Mouse (Mus musculus) hindbrain, embryonic 15.5 days (tissue): ENCODE measurements around the gene Rps25. TPM values are rescaled to one million over a fixed set of nuclear protein-coding genes. Genes with fewer than 3 reads are reported as not detected.

Source experiments
- ATAC-seq: fragments of 200-750 bp; cut with Nextera tagmentation; 2 replicates; pipeline ENCODE4 v1.8.0; 2017; ENCODE audit warnings: low read depth, moderate number of reproducible peaks, moderate TSS enrichment; ENCODE audit not compliant: low FRiP score
- H3K27ac ChIP-seq: fragments of 300-500 bp; sonication (generic); replicated peaks from 2 replicates; pipeline ENCODE4 v1.5.1; 2015; ENCODE audit warnings: mild to moderate bottlenecking, inconsistent platforms
- H3K27me3 ChIP-seq: fragments of 300-500 bp; sonication (generic); 2 replicates; pipeline ENCODE4 v1.6.1; 2015; ENCODE audit warnings: control low read depth, inconsistent platforms
- H3K36me3 ChIP-seq: fragments of 300-500 bp; sonication (generic); 2 replicates; pipeline ENCODE4 v1.6.1; 2015; ENCODE audit warnings: control low read depth, inconsistent platforms
- H3K4me1 ChIP-seq: fragments of 300-500 bp; sonication (generic); replicated peaks from 2 replicates; pipeline ENCODE4 v1.6.1; 2015; ENCODE audit warnings: control low read depth, inconsistent platforms
- H3K4me2 ChIP-seq: fragments of 300-500 bp; sonication (generic); 2 replicates; pipeline ENCODE4 v1.6.1; 2015; ENCODE audit warnings: moderate library complexity, mild to moderate bottlenecking, inconsistent platforms
- H3K4me3 ChIP-seq: fragments of 300-500 bp; sonication (generic); 2 replicates; pipeline ENCODE4 v1.5.1; 2015; ENCODE audit warnings: mild to moderate bottlenecking, inconsistent platforms
- H3K9ac ChIP-seq: fragments of 300-500 bp; sonication (generic); 2 replicates; pipeline ENCODE4 v1.6.1; 2015; ENCODE audit warnings: inconsistent platforms
- H3K9me3 ChIP-seq: fragments of 300-500 bp; sonication (generic); 2 replicates; pipeline ENCODE4 v1.6.1; 2016; ENCODE audit warnings: control low read depth, inconsistent platforms
- WGBS: fragments of 180-500 bp; shearing (Covaris S2); methylation state at CpG from one replicate; pipeline ENCODE4 v1.1.7; 2015; 5-methylcytosine and 5-hydroxymethylcytosine counted together
- polyA plus RNA-seq: library from polyadenylated mRNA; unstranded; fragments of >200 nt; fragmentation: Nextera tagmentation; extraction: Ambion mirVana; gene quantifications from 2 replicates; pipeline ENCODE4 v1.2.1, GENCODE M21; 2015

Rps25 gene
- polyA plus RNA-seq, 1 experiment from 2014 or later = 1,001 TPM

DNA sequence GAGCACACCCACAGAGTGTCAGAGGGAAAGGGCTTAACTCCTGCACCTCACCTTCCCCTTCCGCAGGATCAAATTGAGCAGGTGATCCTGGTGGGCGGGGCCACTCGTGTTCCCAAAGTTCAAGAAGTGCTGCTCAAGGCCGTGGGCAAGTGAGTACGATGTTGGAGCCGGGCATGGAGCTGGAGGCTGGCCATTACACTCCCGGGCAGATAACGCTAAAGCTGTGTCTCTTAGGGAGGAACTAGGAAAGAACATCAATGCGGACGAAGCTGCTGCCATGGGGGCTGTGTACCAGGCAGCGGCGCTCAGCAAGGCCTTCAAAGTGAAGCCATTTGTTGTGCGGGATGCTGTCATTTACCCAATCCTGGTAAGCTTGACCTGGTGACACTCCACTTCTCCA lies 22.3 kb upstream of the Rps25 start:
- no peak overlapping the region for H3K4me3 ChIP-seq
- WGBS = 95% methylated on average over 13 of the region's 13 CpGs
- H3K27ac ChIP-seq = no peak overlapping the region
- ATAC-seq = no peak
- H3K36me3 ChIP-seq = peaks cover 88% of the 10 kb centered on the region
- no peaks in the 10 kb centered on the region for H3K9me3 ChIP-seq
- H3K9ac ChIP-seq = no peak overlapping the region
- H3K4me1 ChIP-seq = peaks cover 12% of the 10 kb centered on the region
- no peak overlapping the region for H3K4me2 ChIP-seq
- no peaks in the 10 kb centered on the region for H3K27me3 ChIP-seq

DNA sequence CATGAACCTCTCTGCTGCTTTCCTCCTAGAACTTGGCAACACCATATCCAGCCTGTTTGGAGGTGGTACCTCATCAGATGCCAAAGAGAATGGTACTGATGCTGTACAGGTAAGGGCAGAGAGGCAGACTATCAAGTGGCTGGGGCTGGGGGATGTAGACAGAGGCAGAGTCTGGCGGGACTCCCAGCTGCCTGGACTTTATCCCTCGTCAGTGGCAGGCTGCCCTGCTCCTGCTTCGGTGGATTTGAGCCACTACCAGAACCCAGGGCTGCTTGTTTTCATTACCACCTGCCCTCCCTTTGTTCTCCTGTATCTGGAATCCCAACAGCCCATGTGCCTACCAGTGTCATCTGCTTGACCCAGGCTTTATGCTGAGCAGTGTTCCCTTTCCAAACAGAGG lies 19.7 kb upstream of the Rps25 start:
- H3K4me1 ChIP-seq = no peaks in the 10 kb centered on the region
- WGBS = 88% methylated on average over 3 of the region's 3 CpGs

DNA sequence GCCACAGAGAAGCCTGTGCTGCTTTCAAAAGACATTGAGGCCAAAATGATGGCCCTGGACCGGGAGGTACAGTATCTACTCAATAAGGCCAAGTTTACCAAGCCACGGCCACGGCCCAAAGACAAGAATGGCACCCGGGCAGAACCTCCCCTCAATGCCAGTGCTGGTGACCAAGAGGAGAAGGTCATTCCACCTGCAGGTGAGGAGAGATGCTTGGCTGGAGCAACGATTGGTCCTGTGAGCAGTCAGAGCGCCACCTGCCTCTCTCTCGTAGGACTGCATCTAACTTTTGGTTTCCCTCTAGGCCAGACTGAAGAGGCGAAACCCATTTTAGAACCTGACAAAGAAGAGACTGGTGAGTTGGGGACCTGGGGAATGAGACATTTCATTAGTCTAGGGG lies 17.7 kb upstream of the Rps25 start:
- Histone ChIP-seq H3K4me3 (no peak overlapping the region), H3K9me3 (no peaks in the 10 kb centered on the region), H3K27me3 (no peaks in the 10 kb centered on the region), H3K9ac (no peak overlapping the region), H3K27ac (no peak overlapping the region), H3K36me3 (peaks cover 74% of the 10 kb centered on the region), H3K4me1 (no peaks in the 10 kb centered on the region), H3K4me2 (no peak overlapping the region)
- ATAC-seq = no peak
- WGBS = 63% methylated on average over 8 of the region's 8 CpGs

More for the DNA sequence above, 19.7 kb upstream of the Rps25 start:
- Histone ChIP-seq H3K27ac (no peak overlapping the region), H3K36me3 (peaks cover 95% of the 10 kb centered on the region), H3K9me3 (no peaks in the 10 kb centered on the region), H3K27me3 (no peaks in the 10 kb centered on the region), H3K9ac (no peak overlapping the region), H3K4me2 (no peak overlapping the region), H3K4me3 (no peak overlapping the region)
- no peak for ATAC-seq

DNA sequence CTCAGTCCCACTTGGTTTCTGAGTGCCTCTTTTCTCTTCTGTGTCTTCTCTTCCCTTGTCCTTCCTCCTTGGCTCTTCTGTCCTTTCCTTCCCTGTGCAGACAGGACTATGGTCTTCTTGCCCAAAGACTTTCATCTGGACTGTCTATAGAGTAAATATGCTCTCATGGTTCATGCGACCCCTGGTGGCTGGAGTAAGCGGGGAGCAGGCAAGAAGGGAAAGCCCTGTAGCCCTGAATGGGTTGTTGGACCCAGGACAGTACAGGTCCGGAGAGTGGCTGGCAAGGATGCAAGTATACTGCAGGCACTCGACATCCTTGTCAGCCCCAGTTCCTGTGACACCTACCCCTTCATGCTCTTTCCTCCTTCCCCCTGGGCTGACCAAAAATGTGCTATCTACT lies 15.5 kb upstream of the Rps25 start:
- H3K4me1 ChIP-seq = peaks cover 7% of the 10 kb centered on the region
- H3K9me3 ChIP-seq = no peaks in the 10 kb centered on the region
- peaks cover 52% of the 10 kb centered on the region for H3K36me3 ChIP-seq
- no peak overlapping the region for H3K9ac ChIP-seq
- no peak overlapping the region for H3K4me3 ChIP-seq
- no peak overlapping the region for H3K27ac ChIP-seq
- H3K4me2 ChIP-seq = no peak overlapping the region
- ATAC-seq = no peak
- H3K27me3 ChIP-seq = no peaks in the 10 kb centered on the region
- 30% methylated on average over 4 of the region's 4 CpGs for WGBS

DNA sequence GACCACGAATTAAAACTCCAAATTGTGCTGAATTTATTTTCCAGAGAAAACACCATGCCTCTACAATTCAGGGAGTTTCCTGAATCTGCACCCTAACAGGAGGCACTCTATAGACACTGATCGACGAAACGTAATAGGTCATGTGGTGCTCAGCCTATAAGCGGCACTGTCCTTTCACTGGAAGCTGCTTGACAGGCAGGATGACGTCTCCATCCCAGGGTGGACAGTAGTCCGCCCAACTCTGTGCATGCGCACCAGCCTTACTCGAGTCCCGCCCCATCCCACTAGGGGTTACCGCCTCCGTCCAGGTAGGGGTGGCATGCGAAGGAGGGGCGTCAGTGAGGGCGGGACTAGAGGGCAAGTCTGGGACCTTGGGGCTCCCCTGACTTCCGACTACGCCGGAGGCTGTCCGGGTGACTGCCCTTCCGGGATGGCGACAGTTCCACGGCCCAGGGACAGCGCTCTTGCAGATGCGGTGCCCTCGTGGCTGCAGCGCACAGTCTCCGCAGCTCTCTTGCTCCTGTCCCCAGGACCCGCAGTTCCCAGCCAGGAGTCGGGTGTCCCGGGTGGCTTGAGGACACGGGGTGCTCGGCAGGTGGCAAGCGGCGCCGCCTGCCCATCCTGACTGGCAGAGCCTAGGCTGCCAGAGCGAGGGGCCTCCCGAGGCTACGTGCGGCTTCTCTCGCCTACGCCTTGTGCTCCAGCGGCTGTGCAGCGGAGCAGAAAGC lies 10.1 kb upstream of the Rps25 start, which contains the start of gene Slc37a4:
Gene Slc37a4 (plus strand): TSS at position 169 of the 728 bp plus-strand sequence.
- H3K4me2 ChIP-seq = peak within 1 kb of the TSS; percentile 64
- peaks cover 38% of the 10 kb centered on the region for H3K4me1 ChIP-seq
- H3K9me3 ChIP-seq = no peaks in the 10 kb centered on the region
- peaks cover 19% of the 10 kb centered on the region for H3K36me3 ChIP-seq
- H3K27ac ChIP-seq = peak within 1 kb of the TSS; percentile 91
- H3K9ac ChIP-seq = peak within 1 kb of the TSS; percentile 71
- H3K27me3 ChIP-seq = no peaks in the 10 kb centered on the region
- peak within 1 kb of the TSS; percentile 70 for H3K4me3 ChIP-seq
- WGBS = under 1% methylated on average over 43 of the region's 43 CpGs
- peak; percentile 99 for ATAC-seq

DNA sequence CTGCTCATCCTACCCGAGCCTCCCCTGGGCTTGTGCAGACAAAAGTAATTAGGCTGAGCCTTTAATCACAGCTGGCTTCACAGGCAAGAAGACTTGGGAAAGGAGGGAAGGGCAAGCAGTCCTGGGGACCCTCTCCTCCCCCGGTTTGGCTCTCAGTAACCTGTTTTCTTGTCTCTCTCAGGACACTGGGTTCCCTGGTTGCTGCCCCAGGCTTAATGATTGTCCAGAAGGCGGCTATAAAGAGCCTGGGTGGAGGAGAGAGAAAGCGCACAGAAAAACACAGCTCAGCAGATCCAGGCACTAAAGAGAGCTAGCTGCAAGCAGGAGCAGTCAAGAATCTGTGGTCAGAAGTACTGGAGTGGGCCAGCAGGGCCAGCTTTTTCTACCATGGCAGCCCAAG lies 8.9 kb upstream of the Rps25 start:
- 12% methylated on average over 4 of the region's 4 CpGs for WGBS
- no peak for ATAC-seq
- peak overlapping the region; percentile 64 for H3K4me2 ChIP-seq
- no peaks in the 10 kb centered on the region for H3K9me3 ChIP-seq
- H3K36me3 ChIP-seq = peaks cover 31% of the 10 kb centered on the region
- peak overlapping the region; percentile 91 for H3K27ac ChIP-seq
- peak overlapping the region; percentile 70 for H3K4me3 ChIP-seq
- no peaks in the 10 kb centered on the region for H3K27me3 ChIP-seq
- peaks cover 38% of the 10 kb centered on the region for H3K4me1 ChIP-seq
- peak overlapping the region; percentile 71 for H3K9ac ChIP-seq

DNA sequence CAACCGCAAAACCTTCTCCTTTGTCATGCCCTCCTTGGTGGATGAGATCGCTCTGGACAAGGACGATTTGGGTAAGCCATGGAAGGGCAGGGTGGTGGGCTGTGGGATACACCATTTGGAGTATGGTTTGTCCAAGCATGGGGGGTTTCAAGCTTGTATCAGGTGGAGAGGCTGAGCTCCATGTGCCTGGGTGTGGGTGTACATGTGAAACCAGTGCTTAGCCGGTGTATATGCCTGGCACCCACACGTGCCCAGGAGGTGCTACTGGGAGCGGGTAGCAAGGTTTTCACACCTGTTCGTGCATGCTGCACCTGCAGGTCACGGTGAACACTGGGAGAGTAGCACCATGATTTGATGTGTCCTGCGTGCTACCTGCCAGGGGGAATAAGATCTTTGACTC lies 8.4 kb upstream of the Rps25 start:
- Histone ChIP-seq H3K27me3 (no peaks in the 10 kb centered on the region), H3K9me3 (no peaks in the 10 kb centered on the region), H3K4me1 (peaks cover 38% of the 10 kb centered on the region), H3K27ac (peak overlapping the region; percentile 91), H3K9ac (peak overlapping the region; percentile 71), H3K4me2 (peak overlapping the region; percentile 64), H3K4me3 (peak overlapping the region; percentile 70), H3K36me3 (peaks cover 35% of the 10 kb centered on the region)
- 78% methylated on average over 9 of the region's 9 CpGs for WGBS
- ATAC-seq = no peak

DNA sequence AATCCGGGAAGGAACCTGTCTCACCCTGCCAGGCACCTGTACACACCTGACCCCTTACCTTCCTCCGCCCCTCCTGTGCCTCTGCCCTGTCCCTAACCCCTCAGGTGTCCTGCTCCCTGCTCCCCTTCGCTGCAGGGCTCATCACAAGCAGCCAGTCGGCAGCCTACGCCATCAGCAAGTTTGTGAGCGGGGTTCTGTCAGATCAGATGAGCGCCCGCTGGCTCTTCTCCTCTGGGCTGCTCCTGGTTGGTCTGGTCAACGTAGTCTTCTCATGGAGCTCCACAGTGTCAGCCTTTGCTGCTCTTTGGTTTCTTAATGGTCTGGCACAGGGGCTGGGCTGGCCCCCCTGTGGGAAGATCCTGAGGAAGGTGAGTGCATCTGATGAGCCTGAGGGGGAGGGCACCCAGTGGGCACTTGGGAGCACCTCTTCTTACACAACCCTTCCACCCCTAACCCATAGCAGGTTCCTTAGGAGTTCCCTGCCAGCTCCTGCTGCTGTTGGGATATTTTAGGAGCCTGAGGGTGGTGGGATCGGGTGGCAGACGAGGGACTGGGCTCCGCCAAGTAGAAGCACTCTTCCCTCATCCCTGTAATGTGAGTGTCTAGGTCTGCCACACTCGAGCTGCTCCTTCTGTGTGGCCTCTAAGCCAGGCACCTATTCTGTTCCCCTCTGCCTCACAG lies 7.7 kb upstream of the Rps25 start:
- H3K9ac ChIP-seq = peak overlapping the region; percentile 71
- peak overlapping the region; percentile 70 for H3K4me3 ChIP-seq
- H3K27me3 ChIP-seq = no peaks in the 10 kb centered on the region
- whole genome bisulfite sequencing = 83% methylated on average over 13 of the region's 13 CpGs
- no peak for ATAC-seq
- peak overlapping the region; percentile 64 for H3K4me2 ChIP-seq
- H3K27ac ChIP-seq = no peak overlapping the region
- H3K36me3 ChIP-seq = peaks cover 42% of the 10 kb centered on the region
- H3K9me3 ChIP-seq = no peaks in the 10 kb centered on the region
- peaks cover 38% of the 10 kb centered on the region for H3K4me1 ChIP-seq

DNA sequence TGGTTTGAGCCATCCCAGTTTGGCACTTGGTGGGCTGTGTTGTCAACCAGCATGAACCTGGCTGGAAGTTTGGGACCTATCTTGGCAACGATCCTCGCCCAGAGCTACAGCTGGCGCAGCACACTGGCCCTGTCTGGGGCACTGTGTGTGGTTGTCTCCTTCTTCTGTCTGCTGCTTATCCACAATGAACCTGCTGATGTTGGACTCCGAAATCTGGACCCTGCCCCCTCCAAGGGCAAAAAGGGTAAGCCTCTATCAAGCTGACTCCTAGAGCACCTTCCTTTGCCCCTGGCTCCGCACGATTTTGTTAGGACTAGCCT lies 7.2 kb upstream of the Rps25 start:
- H3K4me3 ChIP-seq = no peak overlapping the region
- ATAC-seq = no peak
- peak overlapping the region; percentile 64 for H3K4me2 ChIP-seq
- no peak overlapping the region for H3K27ac ChIP-seq
- H3K36me3 ChIP-seq = peaks cover 47% of the 10 kb centered on the region
- no peak overlapping the region for H3K9ac ChIP-seq
- H3K9me3 ChIP-seq = no peaks in the 10 kb centered on the region
- peaks cover 41% of the 10 kb centered on the region for H3K4me1 ChIP-seq
- WGBS = 84% methylated on average over 6 of the region's 6 CpGs
- H3K27me3 ChIP-seq = no peaks in the 10 kb centered on the region

DNA sequence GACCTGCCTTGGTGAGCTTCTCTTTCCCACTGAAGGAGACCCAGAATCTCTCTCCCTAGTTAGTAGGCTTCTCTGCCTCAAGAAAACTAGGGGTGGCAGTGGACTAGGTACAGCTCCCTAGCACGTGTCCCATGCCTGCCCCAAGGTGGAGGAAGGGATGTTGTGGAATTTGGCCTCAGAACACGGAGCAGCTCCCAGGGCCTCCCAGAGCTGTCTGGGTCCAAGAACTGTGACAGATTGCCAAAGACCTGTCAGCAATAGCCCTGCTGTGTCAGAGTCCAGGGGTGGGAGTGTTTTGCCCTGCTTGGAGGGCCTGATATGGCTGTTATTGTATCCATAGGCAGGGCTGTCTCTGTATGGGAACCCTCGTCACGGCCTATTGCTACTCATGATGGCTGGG lies 5.9 kb upstream of the Rps25 start:
- H3K27me3 ChIP-seq = no peaks in the 10 kb centered on the region
- H3K9ac ChIP-seq = no peak overlapping the region
- H3K4me1 ChIP-seq = peaks cover 51% of the 10 kb centered on the region
- no peak overlapping the region for H3K27ac ChIP-seq
- ATAC-seq = no peak
- no peak overlapping the region for H3K4me2 ChIP-seq
- H3K4me3 ChIP-seq = no peak overlapping the region
- no peaks in the 10 kb centered on the region for H3K9me3 ChIP-seq
- WGBS = 84% methylated on average over 4 of the region's 4 CpGs
- peaks cover 53% of the 10 kb centered on the region for H3K36me3 ChIP-seq

DNA sequence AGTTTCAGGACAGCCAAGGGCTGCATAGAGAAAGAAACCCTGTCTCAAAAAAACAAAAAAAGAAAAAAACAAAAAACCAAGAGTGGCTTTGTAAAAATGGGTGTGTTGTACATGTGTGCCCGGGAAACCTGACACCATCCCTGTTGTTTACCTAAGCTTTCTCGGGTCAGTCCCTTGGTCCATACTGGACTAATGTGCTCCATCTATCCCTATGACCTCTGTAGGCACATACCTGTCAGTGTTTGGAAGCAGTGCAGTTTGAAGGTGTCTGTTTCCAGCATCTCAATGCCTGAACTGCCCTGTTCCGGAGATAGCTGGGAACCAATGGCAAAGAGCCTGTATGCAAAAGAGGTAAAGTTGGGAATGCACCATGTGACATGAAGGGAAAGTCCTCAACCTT lies 1.9 kb upstream of the Rps25 start:
- ATAC-seq = no peak
- H3K36me3 ChIP-seq = peaks cover 65% of the 10 kb centered on the region
- H3K9ac ChIP-seq = no peak overlapping the region

DNA sequence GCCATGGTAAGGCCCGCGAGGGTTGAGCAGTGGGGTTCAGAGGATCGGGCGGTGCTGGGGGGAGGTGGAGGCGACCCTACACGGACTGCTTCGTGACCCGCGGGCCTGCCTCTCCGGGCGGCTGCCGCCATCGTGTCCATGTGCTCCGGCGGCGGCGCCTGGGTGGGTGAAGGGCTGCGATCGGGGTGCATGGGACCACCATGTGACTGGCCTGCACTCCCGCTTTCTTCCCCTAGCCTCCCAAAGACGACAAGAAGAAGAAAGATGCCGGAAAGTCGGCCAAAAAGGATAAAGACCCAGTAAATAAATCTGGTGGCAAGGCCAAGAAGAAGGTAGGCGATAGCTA lies 786 bp downstream of the Rps25 start:
- WGBS = under 1% methylated on average over 24 of the region's 24 CpGs
- Histone ChIP-seq H3K27ac (peak overlapping the region; percentile 96), H3K27me3 (no peaks in the 10 kb centered on the region), H3K36me3 (peaks cover 67% of the 10 kb centered on the region), H3K9me3 (no peaks in the 10 kb centered on the region), H3K4me2 (peak overlapping the region; percentile 78), H3K9ac (peak overlapping the region; percentile 58), H3K4me3 (peak overlapping the region; percentile 90), H3K4me1 (peaks cover 34% of the 10 kb centered on the region)
- ATAC-seq = no peak

More for the DNA sequence above, 1.9 kb upstream of the Rps25 start:
- H3K9me3 ChIP-seq = no peaks in the 10 kb centered on the region
- peaks cover 38% of the 10 kb centered on the region for H3K4me1 ChIP-seq
- no peaks in the 10 kb centered on the region for H3K27me3 ChIP-seq
- H3K4me2 ChIP-seq = 0 out of 2 replicates have a peak overlapping the region, but pooled peaks have one; percentile 78
- 87% methylated on average over 3 of the region's 3 CpGs for WGBS
- H3K4me3 ChIP-seq = no peak overlapping the region
- H3K27ac ChIP-seq = no peak overlapping the region
